Mouse (Mus musculus): ENCODE data around the gene Tns3.

DNA sequence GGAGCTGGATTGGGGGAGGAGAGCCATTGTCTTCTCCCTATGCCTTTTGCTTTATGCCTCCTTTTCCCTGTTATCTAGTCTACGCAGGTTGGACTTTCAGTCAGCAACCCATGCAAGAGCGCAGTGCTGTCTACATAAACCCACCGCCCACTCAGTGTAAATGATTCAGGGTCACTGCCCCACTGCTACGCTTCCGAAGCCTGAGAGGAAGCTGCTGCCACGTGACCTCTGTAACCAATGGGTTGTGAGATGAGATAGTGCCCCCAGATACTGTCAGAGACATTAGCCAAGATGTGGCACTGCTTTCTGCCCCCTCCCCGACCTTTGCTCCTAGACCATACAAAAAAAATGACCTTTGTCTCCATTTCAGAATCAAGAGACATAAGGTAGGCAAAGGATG, 268.0 kb downstream of the Tns3 start:
- TF ChIP-seq ZNF384 (IDR thresholded peaks at IDR 0.05; ENCODE audit: low read depth, low read length) (no peak), CHD2 (IDR thresholded peaks at IDR 0.05; ENCODE audit: low read length) (no peak), TCF12 (IDR thresholded peaks at IDR 0.05; ENCODE audit: low read depth, low read length) (no peak), CTCF (IDR thresholded peaks at IDR 0.05 in 2 of 3, conservative IDR thresholded peaks at IDR 0.05 in 1 of 3; ENCODE audit: control insufficient read depth in 1 of 3, insufficient read depth in 1 of 3, low read depth in 2 of 3, low read length in 3 of 3, poor library complexity in 1 of 3, severe bottlenecking in 1 of 3) (no peak), MYC (IDR thresholded peaks at IDR 0.05; ENCODE audit: low read depth, low read length) (no peak), POLR2AphosphoS2 (IDR thresholded peaks at IDR 0.05; ENCODE audit: low read length) (no peak), ZMIZ1 (IDR thresholded peaks at IDR 0.05; ENCODE audit: low read depth, low read length) (no peak), HCFC1 (IDR thresholded peaks at IDR 0.05; ENCODE audit: low read depth, low read length) (no peak)

Measured in MEL (cell line).